ENCODE assay signal across 9 mouse cellular contexts in the genomic region with DNA sequence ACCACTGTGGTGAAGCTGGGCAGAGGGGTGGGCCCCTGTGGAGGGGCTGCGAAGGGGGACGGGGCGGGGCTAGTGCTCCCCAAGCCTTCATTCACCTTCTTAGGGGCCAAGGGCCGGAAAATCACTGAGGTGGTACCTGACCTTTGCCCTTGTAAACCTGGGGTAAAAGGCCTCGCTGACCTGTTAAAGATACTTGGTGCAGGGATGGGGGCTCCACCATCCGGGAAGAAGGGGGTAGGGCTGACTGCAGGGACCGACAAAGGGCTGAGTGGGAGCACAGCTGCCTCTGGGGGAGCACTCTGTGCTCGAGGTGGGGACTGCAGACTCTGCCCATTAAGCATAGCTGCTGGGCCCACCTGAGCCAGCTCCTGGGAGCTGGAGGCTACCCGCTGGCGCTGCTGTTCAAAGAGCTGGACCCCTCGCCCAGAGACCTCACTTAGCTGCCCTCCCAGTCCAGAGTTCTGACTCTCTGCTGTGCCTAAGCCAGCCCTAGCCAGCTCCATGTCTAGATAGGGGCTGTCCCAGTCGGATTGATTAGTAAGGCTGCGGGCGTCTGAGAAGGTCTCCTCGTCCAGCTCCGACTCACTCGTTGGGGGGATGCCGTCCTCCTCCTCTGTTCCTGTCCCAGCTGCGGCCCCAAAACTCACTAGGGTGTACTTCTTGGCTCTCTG. TPM values are rescaled to one million over a fixed set of nuclear protein-coding genes. Genes with fewer than 3 reads are reported as not detected.
DNase-seq lines count a peak whose midpoint lies in the region; ATAC-seq and TF ChIP-seq lines count a peak whose summit lies in the region.
"Had no signal": no experiment of that assay in that cellular context is flagged by ENCODE, and none has a peak within 500 bp of the region (broad histone marks: within the 10 kb centered on the region; RNA-seq: fewer than 3 reads in every experiment).

No protein-coding gene starts in this region.

- 0 out of 2 replicates have a peak, but pooled peaks cover 8% of the 10 kb centered on the region for H3K27me3 ChIP-seq in forebrain, embryonic 15.5 days
- H3K27me3 ChIP-seq in midbrain, embryonic 14.5 days (ENCODE audit: control insufficient read depth, insufficient read depth, low read length): peaks cover 13% of the 10 kb centered on the region; the same call in 1 of the 2 replicates

- H3K9ac ChIP-seq in forebrain, embryonic 15.5 days (replicated peaks): peak overlapping the region; percentile 60
- peak overlapping the region; percentile 73 for H3K9ac ChIP-seq in midbrain, embryonic 14.5 days (replicated peaks; ENCODE audit: low read length)

- WGBS in forebrain, embryonic 15.5 days: 8% methylated on average over 19 of the region's 19 CpGs
- 6% methylated on average over 19 of the region's 19 CpGs for WGBS in midbrain, embryonic 14.5 days

- H3K4me1 ChIP-seq in forebrain, embryonic 15.5 days: peaks cover 11% of the 10 kb centered on the region
- H3K4me1 ChIP-seq in midbrain, embryonic 14.5 days (ENCODE audit: control insufficient read depth, insufficient read depth, low read length): peaks cover 14% of the 10 kb centered on the region

- H3K4me2 ChIP-seq in forebrain, embryonic 15.5 days (replicated peaks): peak overlapping the region; percentile 69
- peak overlapping the region; percentile 86 for H3K4me2 ChIP-seq in midbrain, embryonic 14.5 days (ENCODE audit: low read length)

- TF ChIP-seq CTCF in layer of hippocampus, adult 2 months (conservative IDR thresholded peaks at IDR 0.05): no peak

- no peak for DNase-seq in layer of hippocampus, adult 2 months (ENCODE audit: low spot score in 2 of 2)
- DNase-seq in layer of hippocampus, adult 9-10 months (ENCODE audit: low spot score): no peak
- peak; percentile 10 for DNase-seq in brain, embryonic 18.5 days (ENCODE audit: low read depth, low spot score)
- DNase-seq in kidney, postnatal 36 days: peak; percentile 41 to 52
- DNase-seq in midbrain, embryonic 14.5 days: peak; percentile 47
- DNase-seq in frontal cortex, adult 2 months (ENCODE audit: extremely low spot score in 1 of 2, low spot score in 1 of 2): no peak
- no peak for DNase-seq in spleen, postnatal 36 days (ENCODE audit: low spot score in 2 of 2)

- peak overlapping the region; percentile 98 for H3K27ac ChIP-seq in layer of hippocampus, adult 2 months
- peak overlapping the region; percentile 64 for H3K27ac ChIP-seq in forebrain, embryonic 15.5 days (replicated peaks)
- H3K27ac ChIP-seq in midbrain, embryonic 14.5 days (replicated peaks; ENCODE audit: low read depth, low read length): peak overlapping the region; percentile 84

- no peaks in the 10 kb centered on the region for H3K36me3 ChIP-seq in forebrain, embryonic 15.5 days
- H3K36me3 ChIP-seq in midbrain, embryonic 14.5 days (ENCODE audit: control insufficient read depth, insufficient read depth, low read length): no peaks in the 10 kb centered on the region

- ATAC-seq in forebrain, embryonic 15.5 days (replicated peaks): peak; percentile 21; the same call in 1 of the 2 replicates
- ATAC-seq in midbrain, embryonic 14.5 days (ENCODE audit: low FRiP score, low TSS enrichment): no peak; the same call in none of the 2 replicates

- H3K4me3 ChIP-seq in layer of hippocampus, adult 2 months: peak overlapping the region; percentile 92
- peak overlapping the region; percentile 52 for H3K4me3 ChIP-seq in forebrain, embryonic 15.5 days
- peak overlapping the region; percentile 65 for H3K4me3 ChIP-seq in midbrain, embryonic 14.5 days (replicated peaks; ENCODE audit: low read depth, low read length)

- H3K9me3 ChIP-seq in forebrain, embryonic 15.5 days: no peaks in the 10 kb centered on the region
- no peaks in the 10 kb centered on the region for H3K9me3 ChIP-seq in midbrain, embryonic 14.5 days (ENCODE audit: control insufficient read depth, low read length)

RNA-seq across cellular contexts. Expression of a gene that starts 5.5 kb away (rescaled TPM):
- total RNA-seq in layer of hippocampus, adult 2 months (2021): not detected
- polyA plus RNA-seq in forebrain, embryonic 15.5 days (2015; fragmentation: Nextera tagmentation; extraction: Ambion mirVana): not detected in 2 replicates
- polyA plus RNA-seq in midbrain, embryonic 14.5 days (2014; fragmentation: Nextera tagmentation; extraction: Ambion mirVana): not detected in 2 replicates
- polyA plus RNA-seq in frontal cortex, adult 2 months (2012; rRNA removed): 1.4 and 2.2 TPM in 2 replicates
- total RNA-seq: layer of hippocampus, adult 18-20 months had no signal

RNA-seq across cellular contexts. Expression of a gene that starts 6.4 kb away (rescaled TPM):
- total RNA-seq in layer of hippocampus, adult 2 months (2021): under 1 TPM; 0.15 to 0.23 TPM
- polyA plus RNA-seq in forebrain, embryonic 15.5 days (2015; fragmentation: Nextera tagmentation; extraction: Ambion mirVana): 0.11 and 0.17 TPM in 2 replicates
- 0.09 TPM in 2 replicates for polyA plus RNA-seq in midbrain, embryonic 14.5 days (2014; fragmentation: Nextera tagmentation; extraction: Ambion mirVana)
- polyA plus RNA-seq in frontal cortex, adult 2 months (2012; rRNA removed): 0.29 and 0.40 TPM in 2 replicates

RNA-seq across cellular contexts. Expression of a gene that starts 12.3 kb away (rescaled TPM):
- 100 to 1,000 TPM; 104 to 108 TPM for total RNA-seq in layer of hippocampus, adult 2 months (2021)
- polyA plus RNA-seq in forebrain, embryonic 15.5 days (2015; fragmentation: Nextera tagmentation; extraction: Ambion mirVana): 83.9 and 85.5 TPM in 2 replicates
- polyA plus RNA-seq in midbrain, embryonic 14.5 days (2014; fragmentation: Nextera tagmentation; extraction: Ambion mirVana): 54.0 and 81.5 TPM in 2 replicates
- polyA plus RNA-seq in frontal cortex, adult 2 months (2012; rRNA removed): 81.0 and 91.9 TPM in 2 replicates

RNA-seq across cellular contexts. Expression of a gene that starts 20.9 kb away (rescaled TPM):
- 10 to 100 TPM; 51.4 to 57.1 TPM for total RNA-seq in layer of hippocampus, adult 2 months (2021)
- 9.0 and 10.1 TPM in 2 replicates for polyA plus RNA-seq in forebrain, embryonic 15.5 days (2015; fragmentation: Nextera tagmentation; extraction: Ambion mirVana)
- 10.9 and 14.5 TPM in 2 replicates for polyA plus RNA-seq in midbrain, embryonic 14.5 days (2014; fragmentation: Nextera tagmentation; extraction: Ambion mirVana)
- polyA plus RNA-seq in frontal cortex, adult 2 months (2012; rRNA removed): 40.5 and 45.0 TPM in 2 replicates

RNA-seq across cellular contexts. Expression of a gene that starts 33.0 kb away (rescaled TPM):
- total RNA-seq in layer of hippocampus, adult 2 months (2021): 10 to 100 TPM; 14.8 to 15.5 TPM
- polyA plus RNA-seq in forebrain, embryonic 15.5 days (2015; fragmentation: Nextera tagmentation; extraction: Ambion mirVana): 23.1 and 23.9 TPM in 2 replicates
- 17.9 and 22.2 TPM in 2 replicates for polyA plus RNA-seq in midbrain, embryonic 14.5 days (2014; fragmentation: Nextera tagmentation; extraction: Ambion mirVana)
- polyA plus RNA-seq in frontal cortex, adult 2 months (2012; rRNA removed): 15.2 and 15.3 TPM in 2 replicates

Comparison
In these comparisons a context has a peak if more than half of its experiments do, and no peak if none do; other contexts are left out.
1. DNase-seq: peak in brain, embryonic 18.5 days (single experiment), kidney, postnatal 36 days (2 of 2) and midbrain, embryonic 14.5 days (single experiment); none in layer of hippocampus, adult 2 months (0 of 2), layer of hippocampus, adult 9-10 months (single experiment), frontal cortex, adult 2 months (0 of 2) and spleen, postnatal 36 days (0 of 2).
2. Peak in every context shown above with its lines, with median percentiles within 50 percentile points of each other: H3K27ac ChIP-seq and H3K4me3 ChIP-seq.